Mouse (Mus musculus): ENCODE measurements around the gene Tnfsf9. TPM values are rescaled to one million over a fixed set of nuclear protein-coding genes. Genes with fewer than 3 reads are reported as not detected.

The Tnfsf9 gene
- polyA plus RNA-seq, 1 experiment = 5.8 TPM

- Histone ChIP-seq H3K4me1 (ENCODE audit: control insufficient read depth, insufficient read depth, low read length) (peaks cover 5% of the 10 kb centered on the region; the same call in 1 of the 2 replicates), H3K4me3 (replicated peaks; ENCODE audit: insufficient read depth, low read depth, low read length) (no peak overlapping the region), H3K27me3 (ENCODE audit: control insufficient read depth, insufficient read depth, low read length) (no peaks in the 10 kb centered on the region), H3K27ac (ENCODE audit: insufficient read depth, low read length) (no peak overlapping the region)
- 83% methylated on average over 5 of the region's 5 CpGs for WGBS
- DNase-seq = no peak
- TF ChIP-seq POLR2A (IDR thresholded peaks at IDR 0.05; ENCODE audit: borderline replicate concordance, insufficient read depth, low read length) (no peak), CTCF (IDR thresholded peaks at IDR 0.05; ENCODE audit: borderline replicate concordance, insufficient read depth, low read depth, low read length) (no peak)
Measured at GRCm38 (mm10) chr17:57108666-57109171, 3.6 kb downstream of the Tnfsf9 start.

- no peak for DNase-seq
- Histone ChIP-seq H3K4me1 (ENCODE audit: control insufficient read depth, insufficient read depth, low read length) (peaks cover 5% of the 10 kb centered on the region; the same call in 1 of the 2 replicates), H3K27me3 (ENCODE audit: control insufficient read depth, insufficient read depth, low read length) (no peaks in the 10 kb centered on the region), H3K27ac (ENCODE audit: insufficient read depth, low read length) (no peak overlapping the region), H3K4me3 (replicated peaks; ENCODE audit: insufficient read depth, low read depth, low read length) (no peak overlapping the region)
- TF ChIP-seq CTCF (IDR thresholded peaks at IDR 0.05; ENCODE audit: borderline replicate concordance, insufficient read depth, low read depth, low read length) = no peak
- no peak for TF ChIP-seq POLR2A (IDR thresholded peaks at IDR 0.05; ENCODE audit: borderline replicate concordance, insufficient read depth, low read length)
- WGBS = 94% methylated on average over 1 of the region's 1 CpGs
Measured at GRCm38 (mm10) chr17:57110005-57110404, 4.9 kb downstream of the Tnfsf9 start.

- Histone ChIP-seq H3K27ac (ENCODE audit: insufficient read depth, low read length) (no peak overlapping the region), H3K4me1 (ENCODE audit: control insufficient read depth, insufficient read depth, low read length) (no peaks in the 10 kb centered on the region; the same call in 1 of the 2 replicates), H3K27me3 (ENCODE audit: control insufficient read depth, insufficient read depth, low read length) (no peaks in the 10 kb centered on the region), H3K4me3 (replicated peaks; ENCODE audit: insufficient read depth, low read depth, low read length) (no peak overlapping the region)
- WGBS = 92% methylated on average over 10 of the region's 10 CpGs
- no peak for DNase-seq
- TF ChIP-seq CTCF (IDR thresholded peaks at IDR 0.05; ENCODE audit: borderline replicate concordance, insufficient read depth, low read depth, low read length) (no peak), POLR2A (IDR thresholded peaks at IDR 0.05; ENCODE audit: borderline replicate concordance, insufficient read depth, low read length) (no peak)
Measured at GRCm38 (mm10) chr17:57112768-57113474, 7.8 kb downstream of the Tnfsf9 start.

- Histone ChIP-seq H3K4me3 (replicated peaks; ENCODE audit: insufficient read depth, low read depth, low read length) (no peak overlapping the region), H3K27me3 (ENCODE audit: control insufficient read depth, insufficient read depth, low read length) (no peaks in the 10 kb centered on the region), H3K4me1 (ENCODE audit: control insufficient read depth, insufficient read depth, low read length) (no peaks in the 10 kb centered on the region), H3K27ac (ENCODE audit: insufficient read depth, low read length) (no peak overlapping the region)
- DNase-seq = no peak
- 41% methylated on average over 2 of the region's 2 CpGs for WGBS
- TF ChIP-seq POLR2A (IDR thresholded peaks at IDR 0.05; ENCODE audit: borderline replicate concordance, insufficient read depth, low read length) = no peak
- TF ChIP-seq CTCF (IDR thresholded peaks at IDR 0.05; ENCODE audit: borderline replicate concordance, insufficient read depth, low read depth, low read length) = no peak
Measured at GRCm38 (mm10) chr17:57116801-57117200, 11.7 kb downstream of the Tnfsf9 start.

GRCm38 (mm10) chr17:57118524-57119349, 13.6 kb downstream of the Tnfsf9 start:
- Histone ChIP-seq H3K4me3 (replicated peaks; ENCODE audit: insufficient read depth, low read depth, low read length) (no peak overlapping the region), H3K27me3 (ENCODE audit: control insufficient read depth, insufficient read depth, low read length) (no peaks in the 10 kb centered on the region), H3K4me1 (ENCODE audit: control insufficient read depth, insufficient read depth, low read length) (no peaks in the 10 kb centered on the region), H3K27ac (ENCODE audit: insufficient read depth, low read length) (no peak overlapping the region)
- DNase-seq = no peak
- no peak for TF ChIP-seq CTCF (IDR thresholded peaks at IDR 0.05; ENCODE audit: borderline replicate concordance, insufficient read depth, low read depth, low read length)
- TF ChIP-seq POLR2A (IDR thresholded peaks at IDR 0.05; ENCODE audit: borderline replicate concordance, insufficient read depth, low read length) = no peak
- 5% methylated on average over 11 of the region's 11 CpGs for WGBS

- no peak for TF ChIP-seq POLR2A (IDR thresholded peaks at IDR 0.05; ENCODE audit: borderline replicate concordance, insufficient read depth, low read length)
- TF ChIP-seq CTCF (IDR thresholded peaks at IDR 0.05; ENCODE audit: borderline replicate concordance, insufficient read depth, low read depth, low read length) = no peak
- 91% methylated on average over 2 of the region's 2 CpGs for WGBS
- H3K4me3 ChIP-seq (replicated peaks; ENCODE audit: insufficient read depth, low read depth, low read length) = no peak overlapping the region
- H3K4me1 ChIP-seq (ENCODE audit: control insufficient read depth, insufficient read depth, low read length) = no peaks in the 10 kb centered on the region
- H3K27ac ChIP-seq (ENCODE audit: insufficient read depth, low read length) = no peak overlapping the region
- DNase-seq = no peak
- no peaks in the 10 kb centered on the region for H3K27me3 ChIP-seq (ENCODE audit: control insufficient read depth, insufficient read depth, low read length)
Measured at GRCm38 (mm10) chr17:57121856-57122255, 16.7 kb downstream of the Tnfsf9 start.

GRCm38 (mm10) chr17:57123192-57124118, 18.3 kb downstream of the Tnfsf9 start:
- H3K4me3 ChIP-seq (replicated peaks; ENCODE audit: insufficient read depth, low read depth, low read length) = no peak overlapping the region
- no peak overlapping the region for H3K27ac ChIP-seq (ENCODE audit: insufficient read depth, low read length)
- 84% methylated on average over 11 of the region's 11 CpGs for WGBS
- no peak for DNase-seq
- H3K4me1 ChIP-seq (ENCODE audit: control insufficient read depth, insufficient read depth, low read length) = no peaks in the 10 kb centered on the region
- TF ChIP-seq POLR2A (IDR thresholded peaks at IDR 0.05; ENCODE audit: borderline replicate concordance, insufficient read depth, low read length) (no peak), CTCF (IDR thresholded peaks at IDR 0.05; ENCODE audit: borderline replicate concordance, insufficient read depth, low read depth, low read length) (no peak)
- no peaks in the 10 kb centered on the region for H3K27me3 ChIP-seq (ENCODE audit: control insufficient read depth, insufficient read depth, low read length)

Measured in cerebellum, adult 2 months (tissue).